Mouse (Mus musculus) heart, embryonic 12.5 days (tissue): ENCODE data around the gene Hspa1l. TPM values are rescaled to one million over a fixed set of nuclear protein-coding genes. Genes with fewer than 3 reads are reported as not detected.
"Not testable (repeated sequence)": the region's sequence is repeated elsewhere in the genome, so short reads cannot be mapped to it uniquely, and the experiment has no call there.

Source experiments
- ATAC-seq: fragments of 200-750 bp; cut with Nextera tagmentation; 2 replicates; pipeline ENCODE4 v1.8.0; 2017; ENCODE audit warnings: moderate TSS enrichment, moderate library complexity; ENCODE audit not compliant: insufficient number of reproducible peaks, low FRiP score
- H3K27ac ChIP-seq: fragments of 300-500 bp; sonication (generic); 2 replicates; pipeline ENCODE4 v1.5.1; 2016; ENCODE audit warnings: mild to moderate bottlenecking, moderate library complexity; ENCODE audit not compliant: poor library complexity, severe bottlenecking
- H3K27me3 ChIP-seq: fragments of 300-500 bp; sonication (generic); replicated peaks from 2 replicates; pipeline ENCODE4 v1.6.1; 2016; ENCODE audit warnings: mild to moderate bottlenecking, moderate library complexity
- H3K36me3 ChIP-seq: fragments of 300-500 bp; sonication (generic); 2 replicates; pipeline ENCODE4 v1.6.1; 2016; ENCODE audit warnings: mild to moderate bottlenecking, moderate library complexity
- H3K4me1 ChIP-seq: fragments of 300-500 bp; sonication (generic); replicated peaks from 2 replicates; pipeline ENCODE4 v1.6.1; 2016; ENCODE audit warnings: mild to moderate bottlenecking
- H3K4me2 ChIP-seq: fragments of 300-500 bp; sonication (generic); 2 replicates; pipeline ENCODE4 v1.6.1; 2016; ENCODE audit warnings: mild to moderate bottlenecking, moderate library complexity
- H3K4me3 ChIP-seq: fragments of 300-500 bp; sonication (generic); 2 replicates; pipeline ENCODE4 v1.5.1; 2016; ENCODE audit warnings: mild to moderate bottlenecking
- H3K9ac ChIP-seq: fragments of 300-500 bp; sonication (generic); 2 replicates; pipeline ENCODE4 v1.6.1; 2016; ENCODE audit warnings: mild to moderate bottlenecking, moderate library complexity
- H3K9me3 ChIP-seq: fragments of 300-500 bp; sonication (generic); replicated peaks from 2 replicates; pipeline ENCODE4 v1.6.1; 2016; ENCODE audit warnings: mild to moderate bottlenecking, moderate library complexity
- WGBS: fragments of 180-500 bp; shearing (Covaris S2); methylation state at CpG from one replicate; pipeline ENCODE4 v1.1.7; 2016; 5-methylcytosine and 5-hydroxymethylcytosine counted together
- polyA plus RNA-seq: library from polyadenylated mRNA; unstranded; fragments of >200 nt; fragmentation: Nextera tagmentation; extraction: Ambion mirVana; gene quantifications from 2 replicates; pipeline ENCODE4 v1.2.1, GENCODE M21; 2016

The Hspa1l gene
- polyA plus RNA-seq, 1 experiment from 2014 or later = 2.9 TPM

DNA sequence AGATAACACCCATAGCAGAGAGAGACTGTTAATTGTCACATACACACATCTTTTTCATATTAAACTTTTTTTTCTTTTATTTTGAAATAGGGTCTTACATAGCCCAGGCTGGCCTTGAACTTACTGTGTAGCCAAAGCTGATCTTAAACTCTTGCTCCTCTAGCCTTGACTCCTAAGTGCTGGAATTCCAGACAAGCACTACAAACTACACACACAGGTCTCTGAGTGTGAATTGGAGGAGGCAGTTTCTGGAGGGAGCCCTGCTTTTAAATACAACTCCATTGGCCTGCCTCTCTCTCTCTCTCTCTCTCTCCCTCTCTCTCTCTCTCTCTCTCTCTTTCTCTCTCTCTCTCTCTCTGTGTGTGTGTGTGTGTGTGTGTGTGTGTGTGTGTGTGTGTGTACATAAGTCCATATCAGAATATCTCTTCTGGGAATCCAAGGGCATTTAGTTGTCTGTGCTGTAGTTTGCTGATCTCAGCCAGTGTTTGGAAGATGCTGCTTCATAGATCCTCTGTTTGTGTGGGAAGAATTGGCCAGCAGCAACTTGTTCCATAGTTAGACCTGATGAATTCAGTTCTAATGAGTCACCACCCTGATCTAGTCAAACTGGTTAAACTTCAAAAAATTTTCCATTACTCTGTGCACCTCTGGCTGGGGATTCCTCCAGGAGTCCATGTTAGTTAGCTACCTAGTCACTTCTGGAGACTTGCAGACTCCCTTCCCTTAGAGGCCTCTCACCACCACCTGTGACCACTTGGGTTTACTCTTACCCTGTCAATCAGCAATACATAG, 11.6 kb upstream of the Hspa1l start:
- ATAC-seq = no peak
- no peak overlapping the region for H3K4me2 ChIP-seq
- no peak overlapping the region for H3K9ac ChIP-seq
- peaks cover 4% of the 10 kb centered on the region for H3K4me1 ChIP-seq
- no peaks in the 10 kb centered on the region for H3K9me3 ChIP-seq
- no peak overlapping the region for H3K4me3 ChIP-seq
- peaks cover 26% of the 10 kb centered on the region; the same call in 1 of the 2 replicates for H3K27me3 ChIP-seq
- H3K36me3 ChIP-seq = no peaks in the 10 kb centered on the region
- H3K27ac ChIP-seq = no peak overlapping the region

DNA sequence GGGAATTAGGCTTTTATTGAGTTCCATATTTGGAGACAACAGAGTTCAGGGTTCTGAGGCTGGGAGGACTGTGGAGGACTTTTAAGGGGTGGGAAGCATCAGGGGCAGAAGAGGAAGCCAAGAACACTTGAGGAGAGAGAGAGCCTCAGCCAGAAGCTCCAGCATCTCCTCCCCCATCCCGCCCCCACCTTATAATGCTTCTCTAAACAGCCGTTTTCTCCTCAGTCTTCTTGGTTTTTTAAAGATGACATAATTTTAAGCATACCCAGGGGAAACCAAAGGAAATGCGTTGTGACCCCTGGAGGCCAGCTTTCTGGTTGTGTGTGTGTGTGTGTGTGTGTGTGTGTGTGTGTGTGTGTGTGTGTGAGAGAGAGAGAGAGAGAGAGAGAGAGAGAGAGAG, 10.4 kb upstream of the Hspa1l start:
- no peaks in the 10 kb centered on the region for H3K36me3 ChIP-seq
- ATAC-seq = no peak
- 47% methylated on average over 3 of the region's 3 CpGs for WGBS
- H3K4me2 ChIP-seq = no peak overlapping the region
- no peak overlapping the region for H3K9ac ChIP-seq
- H3K27ac ChIP-seq = no peak overlapping the region
- H3K9me3 ChIP-seq = no peaks in the 10 kb centered on the region
- H3K27me3 ChIP-seq = peaks cover 25% of the 10 kb centered on the region; the same call in 1 of the 2 replicates
- H3K4me3 ChIP-seq = no peak overlapping the region
- peaks cover 4% of the 10 kb centered on the region for H3K4me1 ChIP-seq

DNA sequence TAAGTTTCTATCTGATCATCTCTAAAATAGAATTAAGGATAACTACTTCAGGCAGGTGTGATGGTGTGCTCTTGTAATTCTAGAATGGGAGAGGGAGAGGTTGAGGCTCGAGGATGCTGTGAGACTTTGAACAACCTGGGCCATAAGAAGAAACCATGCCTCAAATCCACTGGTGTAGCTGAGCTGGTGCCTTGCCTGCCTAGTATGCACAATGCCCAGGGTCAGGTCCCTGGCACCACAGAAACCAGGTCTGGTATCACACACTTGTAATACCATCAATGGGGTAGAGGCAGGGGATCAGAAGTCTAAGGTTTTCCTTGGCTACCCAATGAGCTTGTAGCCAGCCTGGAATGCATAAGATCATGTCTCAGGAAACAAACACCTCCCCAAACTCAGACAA, 9.7 kb upstream of the Hspa1l start:
- no peaks in the 10 kb centered on the region for H3K36me3 ChIP-seq
- no peak overlapping the region for H3K9ac ChIP-seq
- H3K27me3 ChIP-seq = peaks cover 30% of the 10 kb centered on the region
- ATAC-seq = no peak
- H3K4me1 ChIP-seq = peaks cover 4% of the 10 kb centered on the region
- no peaks in the 10 kb centered on the region for H3K9me3 ChIP-seq
- H3K27ac ChIP-seq = no peak overlapping the region
- H3K4me3 ChIP-seq = no peak overlapping the region
- no peak overlapping the region for H3K4me2 ChIP-seq
- WGBS = 50% methylated on average over 1 of the region's 1 CpGs

DNA sequence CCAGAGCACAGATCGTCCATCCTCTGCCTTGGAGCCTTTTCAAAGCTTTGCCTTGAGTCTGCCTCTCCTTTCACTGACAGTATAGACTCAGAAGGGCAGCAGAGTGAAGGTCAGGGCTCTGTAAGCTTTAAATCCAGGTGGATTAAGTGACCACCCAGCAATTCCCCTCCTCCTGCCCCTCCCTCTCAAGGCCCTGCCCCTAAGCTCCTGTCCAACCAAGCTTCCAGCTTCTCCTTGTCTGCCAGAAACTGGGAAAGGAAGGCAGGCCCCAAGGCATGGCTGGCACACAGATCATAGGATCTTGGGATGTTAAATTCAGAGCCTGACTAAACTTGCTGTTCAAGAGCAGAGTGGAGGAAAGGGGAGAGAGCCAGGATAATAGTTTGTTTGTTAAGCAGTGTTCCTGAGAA, 7.9 kb upstream of the Hspa1l start:
- no peak overlapping the region for H3K9ac ChIP-seq
- 31% methylated on average over 1 of the region's 1 CpGs for WGBS
- H3K27ac ChIP-seq = no peak overlapping the region
- ATAC-seq = no peak
- no peak overlapping the region for H3K4me3 ChIP-seq
- H3K9me3 ChIP-seq = no peaks in the 10 kb centered on the region
- no peaks in the 10 kb centered on the region for H3K36me3 ChIP-seq
- peaks cover 48% of the 10 kb centered on the region for H3K27me3 ChIP-seq
- H3K4me1 ChIP-seq = peaks cover 4% of the 10 kb centered on the region
- H3K4me2 ChIP-seq = no peak overlapping the region

DNA sequence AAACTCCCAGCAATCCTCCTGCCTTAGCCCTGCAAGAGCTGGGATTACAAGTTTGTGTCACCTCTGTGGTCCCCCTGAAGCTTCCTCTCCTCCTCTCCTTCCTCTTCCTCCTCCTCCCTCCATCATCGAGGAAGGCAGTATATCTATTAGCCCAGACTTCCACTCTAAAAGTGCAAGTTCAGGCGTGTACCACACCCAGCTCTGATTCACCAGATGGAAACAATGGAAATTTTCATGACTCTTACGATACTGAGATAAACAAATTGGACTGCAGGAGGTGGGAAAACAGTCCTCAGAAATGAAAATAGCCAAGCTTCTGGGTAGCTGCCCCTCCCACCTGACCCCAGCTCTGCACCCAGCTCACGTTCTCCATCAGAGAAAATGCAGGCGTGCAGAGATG, 6.9 kb upstream of the Hspa1l start:
- WGBS = 57% methylated on average over 5 of the region's 5 CpGs
- Histone ChIP-seq H3K4me3 (no peak overlapping the region), H3K9ac (no peak overlapping the region), H3K27me3 (peaks cover 52% of the 10 kb centered on the region), H3K36me3 (no peaks in the 10 kb centered on the region), H3K4me1 (no peaks in the 10 kb centered on the region), H3K9me3 (no peaks in the 10 kb centered on the region), H3K27ac (no peak overlapping the region), H3K4me2 (no peak overlapping the region)
- no peak for ATAC-seq

DNA sequence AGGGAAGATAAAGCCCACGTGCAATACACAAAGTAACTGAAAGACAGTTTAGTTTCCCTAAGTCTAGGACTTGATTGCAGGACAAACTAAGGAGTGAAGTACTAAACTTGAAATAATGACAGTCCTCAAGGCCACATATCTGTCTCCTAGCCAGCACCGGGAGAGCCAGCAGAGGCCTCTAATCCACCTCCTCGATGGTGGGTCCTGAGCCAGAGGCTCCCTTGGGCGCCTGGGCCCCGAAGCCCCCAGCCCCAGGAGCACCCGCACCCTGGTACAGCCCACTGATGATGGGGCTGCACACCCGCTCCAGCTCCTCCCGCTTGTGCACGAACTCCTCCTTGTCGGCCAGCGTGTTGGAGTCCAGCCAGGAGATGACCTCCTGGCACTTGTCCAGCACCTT, 2.7 kb upstream of the Hspa1l start, which contains the start of gene Gm20481:
Gene Gm20481 (plus strand): TSS at position 91 of the 400 bp plus-strand sequence.
- H3K4me1 ChIP-seq, H3K9me3 ChIP-seq, H3K9ac ChIP-seq, H3K36me3 ChIP-seq, ATAC-seq, H3K27ac ChIP-seq, H3K4me2 ChIP-seq, H3K4me3 ChIP-seq: not testable (repeated sequence)
- WGBS = 59% methylated on average over 9 of the region's 11 CpGs
- H3K27me3 ChIP-seq = peaks cover 36% of the 10 kb centered on the region

DNA sequence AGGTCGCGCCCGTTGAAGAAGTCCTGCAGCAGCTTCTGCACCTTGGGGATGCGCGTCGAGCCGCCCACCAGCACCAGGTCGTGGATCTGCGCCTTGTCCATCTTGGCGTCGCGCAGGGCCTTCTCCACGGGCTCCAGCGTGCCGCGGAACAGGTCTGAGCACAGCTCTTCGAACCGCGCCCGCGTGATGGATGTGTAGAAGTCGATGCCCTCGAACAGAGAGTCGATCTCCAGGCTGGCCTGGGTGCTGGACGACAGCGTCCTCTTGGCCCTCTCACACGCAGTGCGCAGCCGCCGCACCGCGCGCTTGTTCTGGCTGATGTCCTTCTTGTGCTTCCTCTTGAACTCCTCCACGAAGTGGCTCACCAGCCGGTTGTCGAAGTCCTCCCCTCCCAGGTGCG, 1.7 kb upstream of the Hspa1l start:
- not testable (repeated sequence) for H3K27ac ChIP-seq, H3K9ac ChIP-seq, H3K9me3 ChIP-seq, ATAC-seq, H3K4me2 ChIP-seq, H3K4me3 ChIP-seq, H3K4me1 ChIP-seq, H3K36me3 ChIP-seq
- H3K27me3 ChIP-seq = peaks cover 30% of the 10 kb centered on the region
- WGBS = 26% methylated on average over 19 of the region's 37 CpGs

DNA sequence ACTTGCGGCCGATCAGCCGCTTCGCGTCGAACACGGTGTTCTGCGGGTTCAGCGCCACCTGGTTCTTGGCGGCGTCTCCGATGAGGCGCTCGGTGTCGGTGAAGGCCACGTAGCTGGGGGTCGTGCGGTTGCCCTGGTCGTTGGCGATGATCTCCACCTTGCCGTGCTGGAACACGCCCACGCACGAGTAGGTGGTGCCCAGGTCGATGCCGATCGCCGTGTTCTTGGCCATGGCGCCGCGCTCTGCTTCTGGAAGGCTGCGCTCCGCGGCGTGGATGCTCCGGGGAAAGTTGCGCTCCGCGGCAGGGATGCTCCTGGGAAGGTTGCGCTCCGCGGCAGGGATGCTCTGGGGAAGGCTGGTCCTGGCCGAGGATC, 822 bp upstream of the Hspa1l start:
- not testable (repeated sequence) for H3K36me3 ChIP-seq, H3K9ac ChIP-seq, H3K4me1 ChIP-seq, H3K9me3 ChIP-seq, H3K27ac ChIP-seq
- H3K27me3 ChIP-seq = peaks cover 26% of the 10 kb centered on the region
- peak overlapping the region; percentile 53 for H3K4me3 ChIP-seq
- ATAC-seq = peak; percentile 20
- 1% methylated on average over 18 of the region's 43 CpGs for WGBS
- peak overlapping the region; percentile 90 for H3K4me2 ChIP-seq

DNA sequence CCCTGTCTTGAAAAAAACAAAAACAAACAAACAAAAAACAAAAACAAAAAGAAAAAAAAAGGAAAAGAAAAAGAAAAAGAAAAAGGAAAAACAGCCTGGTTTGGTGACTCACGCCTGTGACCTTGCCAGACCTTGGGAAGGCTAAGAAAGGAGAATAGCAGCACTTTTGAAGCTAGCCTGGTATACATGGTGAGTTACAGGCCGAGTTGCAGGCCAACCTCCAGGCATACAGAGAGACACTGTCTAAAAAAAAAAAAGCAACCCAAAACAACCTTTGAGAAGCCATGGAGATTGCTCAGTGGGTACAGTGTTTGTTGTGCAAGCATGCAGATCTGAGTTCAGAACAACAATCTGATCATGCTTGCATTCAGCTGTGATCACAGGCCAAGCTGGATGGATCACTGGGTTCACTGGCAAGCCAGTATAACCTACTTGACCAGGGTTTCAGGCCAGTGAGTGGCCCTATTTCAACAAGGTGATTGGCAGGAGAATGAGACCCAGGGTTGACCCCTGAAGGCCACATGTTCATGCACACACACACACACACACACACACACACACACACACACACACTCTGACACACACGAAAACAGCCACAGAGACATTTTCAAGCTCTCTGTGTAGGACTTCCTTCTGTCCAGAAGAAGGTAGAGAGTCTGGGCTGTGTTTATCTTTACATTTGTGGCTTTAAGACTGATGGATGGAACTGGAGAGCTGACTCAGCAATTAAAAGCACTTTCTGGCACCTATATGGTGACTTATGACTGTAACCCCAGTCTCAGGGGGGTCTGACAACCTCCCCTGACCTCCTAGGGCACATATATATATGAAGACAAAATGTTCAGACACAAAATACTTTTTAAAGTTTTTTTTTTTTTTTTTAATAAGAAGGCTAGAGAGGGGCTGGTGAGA, 3.3 kb downstream of the Hspa1l start:
- Histone ChIP-seq H3K4me3 (no peak overlapping the region), H3K27ac (no peak overlapping the region), H3K9me3 (no peaks in the 10 kb centered on the region), H3K36me3 (no peaks in the 10 kb centered on the region; the same call in 1 of the 2 replicates), H3K4me1 (peaks cover 8% of the 10 kb centered on the region), H3K27me3 (no peaks in the 10 kb centered on the region), H3K4me2 (no peak overlapping the region), H3K9ac (no peak overlapping the region)
- ATAC-seq = no peak
- WGBS = 73% methylated on average over 3 of the region's 3 CpGs

DNA sequence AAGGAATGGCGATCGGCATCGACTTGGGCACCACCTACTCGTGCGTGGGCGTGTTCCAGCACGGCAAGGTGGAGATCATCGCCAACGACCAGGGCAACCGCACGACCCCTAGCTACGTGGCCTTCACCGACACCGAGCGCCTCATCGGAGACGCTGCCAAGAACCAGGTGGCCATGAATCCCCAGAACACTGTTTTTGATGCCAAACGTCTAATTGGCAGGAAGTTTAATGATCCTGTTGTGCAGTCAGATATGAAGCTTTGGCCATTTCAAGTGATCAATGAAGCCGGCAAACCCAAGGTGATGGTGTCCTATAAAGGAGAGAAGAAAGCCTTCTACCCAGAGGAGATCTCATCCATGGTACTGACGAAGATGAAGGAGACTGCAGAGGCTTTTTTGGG, 4.5 kb downstream of the Hspa1l start:
- H3K4me3 ChIP-seq = no peak overlapping the region
- H3K36me3 ChIP-seq = no peaks in the 10 kb centered on the region; the same call in 1 of the 2 replicates
- H3K27ac ChIP-seq = no peak overlapping the region
- peaks cover 10% of the 10 kb centered on the region for H3K4me1 ChIP-seq
- no peaks in the 10 kb centered on the region for H3K9me3 ChIP-seq
- no peak overlapping the region for H3K4me2 ChIP-seq
- WGBS = 90% methylated on average over 20 of the region's 20 CpGs
- ATAC-seq = no peak
- H3K9ac ChIP-seq = no peak overlapping the region
- no peaks in the 10 kb centered on the region for H3K27me3 ChIP-seq

DNA sequence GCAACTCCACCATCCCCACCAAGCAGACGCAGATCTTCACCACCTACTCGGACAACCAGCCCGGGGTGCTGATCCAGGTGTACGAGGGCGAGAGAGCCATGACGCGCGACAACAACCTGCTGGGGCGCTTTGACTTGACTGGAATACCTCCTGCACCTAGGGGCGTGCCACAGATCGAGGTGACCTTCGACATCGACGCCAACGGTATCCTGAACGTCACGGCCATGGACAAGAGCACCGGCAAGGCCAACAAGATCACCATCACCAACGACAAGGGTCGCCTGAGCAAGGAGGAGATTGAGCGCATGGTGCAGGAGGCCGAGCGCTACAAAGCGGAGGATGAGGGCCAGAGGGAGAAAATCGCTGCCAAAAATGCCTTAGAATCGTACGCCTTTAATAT, 5.7 kb downstream of the Hspa1l start:
- 81% methylated on average over 27 of the region's 27 CpGs for WGBS
- Histone ChIP-seq H3K4me3 (no peak overlapping the region), H3K4me1 (peaks cover 11% of the 10 kb centered on the region), H3K4me2 (no peak overlapping the region), H3K9ac (no peak overlapping the region), H3K27me3 (no peaks in the 10 kb centered on the region), H3K9me3 (no peaks in the 10 kb centered on the region), H3K27ac (no peak overlapping the region), H3K36me3 (no peaks in the 10 kb centered on the region; the same call in 1 of the 2 replicates)
- ATAC-seq = no peak
